Mouse (Mus musculus) intestine, embryonic 15.5 days (tissue): ENCODE measurements around the gene Bcas2. TPM values are rescaled to one million over a fixed set of nuclear protein-coding genes. Genes with fewer than 3 reads are reported as not detected.
"Not testable (repeated sequence)": the region's sequence is repeated elsewhere in the genome, so short reads cannot be mapped to it uniquely, and the experiment has no call there.

Experiments
- ATAC-seq: fragments of 200-750 bp; cut with Nextera tagmentation; 2 replicates; pipeline ENCODE4 v1.8.0; 2017; ENCODE audit warnings: moderate TSS enrichment, moderate library complexity
- H3K27ac ChIP-seq: fragments of 300-500 bp; sonication (generic); 2 replicates; pipeline ENCODE4 v1.5.1; 2015; ENCODE audit warnings: mild to moderate bottlenecking, inconsistent platforms
- H3K27me3 ChIP-seq: fragments of 300-500 bp; sonication (generic); replicated peaks from 2 replicates; pipeline ENCODE4 v1.6.1; 2015; ENCODE audit warnings: inconsistent platforms
- H3K36me3 ChIP-seq: fragments of 300-500 bp; sonication (generic); 2 replicates; pipeline ENCODE4 v1.6.1; 2015; ENCODE audit warnings: inconsistent platforms
- H3K4me1 ChIP-seq: fragments of 300-500 bp; sonication (generic); replicated peaks from 2 replicates; pipeline ENCODE4 v1.6.1; 2015; ENCODE audit warnings: inconsistent platforms
- H3K4me2 ChIP-seq: fragments of 300-500 bp; sonication (generic); replicated peaks from 2 replicates; pipeline ENCODE4 v1.6.1; 2015; ENCODE audit warnings: mild to moderate bottlenecking, inconsistent platforms
- H3K4me3 ChIP-seq: fragments of 300-500 bp; sonication (generic); replicated peaks from 2 replicates; pipeline ENCODE4 v1.5.1; 2015; ENCODE audit warnings: inconsistent platforms
- H3K9ac ChIP-seq: fragments of 300-500 bp; sonication (generic); 2 replicates; pipeline ENCODE4 v1.6.1; 2015; ENCODE audit warnings: inconsistent platforms
- H3K9me3 ChIP-seq: fragments of 300-500 bp; sonication (generic); 2 replicates; pipeline ENCODE4 v1.6.1; 2016; ENCODE audit warnings: inconsistent platforms
- WGBS: fragments of 180-500 bp; shearing (Covaris S2); methylation state at CpG from one replicate; pipeline ENCODE4 v1.1.7; 2015; 5-methylcytosine and 5-hydroxymethylcytosine counted together
- polyA plus RNA-seq: library from polyadenylated mRNA; unstranded; fragments of >200 nt; fragmentation: Nextera tagmentation; extraction: Ambion mirVana; gene quantifications from 2 replicates; pipeline ENCODE4 v1.2.1, GENCODE M21; 2015

Gene Bcas2
- polyA plus RNA-seq, 1 experiment from 2014 or later, result 189 TPM

DNA sequence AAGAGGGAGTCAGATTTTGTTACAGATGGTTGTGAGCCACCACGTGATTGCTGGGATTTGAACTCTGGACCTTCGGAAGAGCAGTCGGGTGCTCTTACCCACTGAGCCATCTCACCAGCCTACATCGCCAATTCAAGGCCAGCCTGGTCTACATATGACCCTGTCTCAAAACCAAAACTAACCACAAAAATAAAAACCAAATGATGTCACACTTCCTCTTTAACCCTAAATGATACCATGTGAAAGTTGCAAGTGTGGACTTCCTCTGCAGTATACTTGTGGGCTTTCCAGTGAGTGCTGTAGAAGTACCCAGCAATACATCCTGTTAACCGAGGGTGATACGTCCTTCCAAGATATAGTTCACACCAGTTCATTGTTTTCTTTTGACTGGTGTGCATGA, 34.9 kb downstream of the Bcas2 start:
- no peak for ATAC-seq
- H3K36me3 ChIP-seq, result no peaks in the 10 kb centered on the region
- H3K9me3 ChIP-seq, result no peaks in the 10 kb centered on the region
- H3K4me3 ChIP-seq, result no peak overlapping the region
- H3K4me2 ChIP-seq, result no peak overlapping the region
- H3K9ac ChIP-seq, result no peak overlapping the region
- H3K27ac ChIP-seq, result no peak overlapping the region
- no peaks in the 10 kb centered on the region for H3K27me3 ChIP-seq
- 89% methylated on average over 6 of the region's 6 CpGs for WGBS
- H3K4me1 ChIP-seq, result no peaks in the 10 kb centered on the region

DNA sequence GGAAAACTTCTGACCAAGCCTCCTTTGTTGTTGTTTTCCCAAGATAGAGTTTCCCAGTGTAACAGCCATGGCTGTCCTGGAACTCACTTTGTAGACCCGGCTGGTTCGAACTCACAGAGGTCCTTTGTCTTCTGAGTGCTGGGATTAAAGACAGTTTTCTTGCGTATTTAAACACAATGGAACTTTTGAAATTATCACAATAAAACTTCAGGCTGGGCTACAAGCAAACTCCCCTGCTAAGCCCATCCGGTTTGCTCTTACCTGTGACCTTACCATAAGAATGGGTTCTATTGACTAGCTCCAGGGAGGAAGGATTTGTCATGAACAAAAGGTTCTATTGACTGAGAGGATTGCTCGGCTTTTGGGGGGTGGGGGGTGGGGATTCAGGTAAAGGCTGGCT, 36.3 kb downstream of the Bcas2 start:
- Histone ChIP-seq H3K9ac (no peak overlapping the region), H3K4me2 (no peak overlapping the region), H3K4me1 (no peaks in the 10 kb centered on the region), H3K36me3 (no peaks in the 10 kb centered on the region), H3K27ac (no peak overlapping the region), H3K27me3 (no peaks in the 10 kb centered on the region), H3K9me3 (no peaks in the 10 kb centered on the region), H3K4me3 (no peak overlapping the region)
- WGBS, result 59% methylated on average over 5 of the region's 5 CpGs
- ATAC-seq, result no peak

DNA sequence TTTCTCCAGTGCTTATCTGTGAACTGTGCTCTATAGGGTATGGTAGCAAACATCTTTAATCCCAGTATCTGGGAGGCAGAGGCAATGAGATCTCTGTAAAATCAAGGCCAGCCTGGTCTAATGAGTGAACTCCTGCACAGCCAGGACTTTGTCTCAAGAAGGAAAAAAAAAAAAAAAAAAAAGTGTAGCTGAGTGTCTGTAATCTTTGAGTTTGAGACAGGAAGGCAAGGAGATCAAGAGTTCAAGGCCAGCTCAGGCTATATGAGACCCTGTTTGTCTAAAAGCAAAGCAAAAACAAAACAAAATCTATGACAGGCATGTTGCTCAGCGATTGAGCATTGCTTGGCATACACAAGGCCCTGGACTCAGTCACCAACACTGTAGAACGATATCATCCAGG, 36.8 kb downstream of the Bcas2 start:
- Histone ChIP-seq H3K27me3 (no peaks in the 10 kb centered on the region), H3K9me3 (no peaks in the 10 kb centered on the region), H3K9ac (no peak overlapping the region), H3K4me3 (no peak overlapping the region), H3K4me1 (no peaks in the 10 kb centered on the region), H3K4me2 (no peak overlapping the region), H3K36me3 (no peaks in the 10 kb centered on the region), H3K27ac (no peak overlapping the region)
- ATAC-seq, result no peak
- 71% methylated on average over 2 of the region's 2 CpGs for WGBS

DNA sequence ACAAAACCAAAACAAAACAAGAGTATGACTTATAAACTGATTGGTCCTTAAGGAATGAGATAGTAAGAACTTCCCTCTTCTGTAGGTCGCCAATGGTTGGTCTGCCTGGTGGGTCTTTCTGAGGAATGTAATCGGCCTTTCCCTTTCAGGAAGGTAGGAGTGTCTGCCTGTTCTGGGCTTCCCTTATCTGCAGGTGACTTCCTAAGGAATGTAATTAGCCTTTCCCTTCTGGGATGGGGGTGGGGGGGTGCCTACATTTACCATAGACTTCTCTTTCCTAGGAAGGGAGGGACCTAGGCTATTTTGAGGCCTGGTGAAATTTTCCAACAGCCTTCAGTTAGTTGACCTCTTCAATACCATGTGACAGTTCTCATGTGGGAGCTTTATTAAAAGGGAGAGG, 39.6 kb downstream of the Bcas2 start:
- Histone ChIP-seq H3K27ac (no peak overlapping the region), H3K27me3 (no peaks in the 10 kb centered on the region), H3K4me3 (no peak overlapping the region), H3K36me3 (no peaks in the 10 kb centered on the region), H3K4me2 (no peak overlapping the region), H3K9me3 (no peaks in the 10 kb centered on the region), H3K9ac (no peak overlapping the region), H3K4me1 (no peaks in the 10 kb centered on the region)
- ATAC-seq, result no peak
- 76% methylated on average over 2 of the region's 2 CpGs for WGBS

DNA sequence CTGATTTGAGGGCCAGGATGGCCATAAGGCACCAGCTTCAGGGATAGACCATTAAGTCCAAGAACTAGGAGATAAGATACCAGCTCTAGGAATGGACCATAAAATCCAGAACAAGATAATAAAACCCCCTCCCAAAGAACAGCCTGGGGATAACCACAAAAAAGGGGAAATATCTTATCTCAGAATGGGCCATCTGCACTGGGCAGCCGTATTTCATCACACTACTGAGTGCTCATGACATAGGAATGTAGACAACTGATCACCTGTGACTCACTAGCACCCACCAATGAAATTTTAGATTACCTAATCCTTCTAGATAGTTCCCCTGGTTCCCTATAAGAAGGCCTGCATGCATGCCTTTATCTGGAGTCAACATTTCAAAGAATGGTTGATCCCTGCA, 40.7 kb downstream of the Bcas2 start:
- Histone ChIP-seq H3K36me3 (no peaks in the 10 kb centered on the region), H3K9ac (no peak overlapping the region), H3K4me2 (no peak overlapping the region), H3K4me3 (no peak overlapping the region), H3K27me3 (no peaks in the 10 kb centered on the region), H3K4me1 (no peaks in the 10 kb centered on the region), H3K9me3 (no peaks in the 10 kb centered on the region), H3K27ac (no peak overlapping the region)
- no peak for ATAC-seq
- 61% methylated on average over 1 of the region's 1 CpGs for WGBS

DNA sequence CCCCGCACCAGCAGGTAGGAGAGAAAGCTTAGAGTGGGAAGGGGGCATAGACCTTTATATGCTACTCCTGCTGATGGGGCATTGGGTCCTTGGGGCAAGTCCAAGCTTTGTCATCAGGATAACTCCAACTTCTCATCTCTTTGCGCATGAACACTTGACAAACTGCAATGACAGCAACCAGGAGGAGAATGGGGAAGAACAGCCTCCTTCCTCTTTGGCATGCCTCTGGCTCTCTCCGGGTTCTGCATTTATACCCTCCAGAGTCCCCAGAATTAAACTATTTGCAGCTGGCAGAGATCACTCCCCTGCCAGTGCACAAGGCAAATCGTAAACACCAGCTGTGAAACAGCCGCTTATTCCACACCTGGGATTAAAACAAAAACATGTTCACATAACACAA, 42.1 kb downstream of the Bcas2 start:
- WGBS, result 58% methylated on average over 5 of the region's 5 CpGs
- Histone ChIP-seq H3K27ac (no peak overlapping the region), H3K4me1 (no peaks in the 10 kb centered on the region), H3K9me3 (no peaks in the 10 kb centered on the region), H3K4me2 (no peak overlapping the region), H3K4me3 (no peak overlapping the region), H3K27me3 (no peaks in the 10 kb centered on the region), H3K9ac (no peak overlapping the region), H3K36me3 (no peaks in the 10 kb centered on the region)
- no peak for ATAC-seq

DNA sequence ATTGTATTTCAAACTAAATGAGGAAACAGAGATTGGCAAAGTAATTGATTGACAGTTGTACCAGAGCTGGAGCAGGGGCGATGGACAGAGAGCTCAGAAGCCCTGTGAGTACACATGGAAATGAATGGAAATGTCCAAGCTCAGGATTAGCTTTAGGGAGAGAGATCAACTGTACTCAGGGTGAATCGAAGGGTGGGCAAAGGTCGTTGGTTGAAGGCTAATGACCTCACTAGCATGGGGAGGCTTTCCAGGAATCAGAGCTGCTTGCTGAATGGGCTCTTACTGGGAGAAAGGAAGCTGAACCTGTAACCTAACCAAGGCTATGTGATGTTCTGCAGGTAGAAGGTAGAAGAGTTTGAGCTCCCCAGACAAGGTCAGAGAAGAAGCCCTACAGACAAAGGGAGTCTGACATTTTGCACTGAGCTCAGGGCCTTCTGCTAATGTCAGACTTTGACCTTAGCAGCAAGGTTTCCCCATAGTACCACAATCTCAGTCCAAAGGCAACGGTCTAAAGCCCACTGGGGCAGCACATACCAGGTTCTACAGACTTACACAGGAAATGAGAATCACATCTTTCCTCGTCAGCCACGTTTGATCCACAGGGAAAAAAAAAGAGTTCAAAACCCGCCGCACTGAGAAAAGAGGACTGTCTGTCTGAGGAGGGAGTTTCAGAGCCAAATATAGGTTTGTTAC, 43.3 kb downstream of the Bcas2 start:
- WGBS, result 80% methylated on average over 8 of the region's 8 CpGs
- Histone ChIP-seq H3K4me1 (no peaks in the 10 kb centered on the region), H3K27ac (no peak overlapping the region), H3K36me3 (no peaks in the 10 kb centered on the region), H3K4me2 (no peak overlapping the region), H3K9me3 (no peaks in the 10 kb centered on the region), H3K9ac (no peak overlapping the region), H3K27me3 (no peaks in the 10 kb centered on the region), H3K4me3 (no peak overlapping the region)
- peak; percentile 55 for ATAC-seq

DNA sequence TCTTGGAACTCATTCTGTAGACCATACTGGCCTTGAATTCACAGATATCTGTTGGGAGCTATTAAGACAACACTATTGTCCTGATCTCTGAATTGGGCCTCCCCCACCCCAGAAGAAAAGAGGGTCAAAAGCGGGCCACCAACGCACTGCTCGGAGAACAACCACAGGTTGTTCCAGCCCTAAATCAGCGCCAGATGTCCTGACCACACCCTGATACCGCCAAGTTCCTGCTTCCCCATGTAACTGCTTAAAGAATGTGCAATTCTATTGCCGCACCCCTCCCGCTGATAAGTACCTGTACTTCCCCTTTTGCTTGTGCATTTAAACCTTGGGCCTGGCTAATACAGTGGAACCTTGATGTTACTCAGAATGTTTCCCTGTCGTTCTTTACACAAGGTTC, 43.9 kb downstream of the Bcas2 start:
- not testable (repeated sequence) for H3K9me3 ChIP-seq, H3K36me3 ChIP-seq, H3K9ac ChIP-seq, H3K27ac ChIP-seq, H3K4me3 ChIP-seq, H3K4me2 ChIP-seq, H3K27me3 ChIP-seq, ATAC-seq, H3K4me1 ChIP-seq
- WGBS, result 87% methylated on average over 8 of the region's 8 CpGs

DNA sequence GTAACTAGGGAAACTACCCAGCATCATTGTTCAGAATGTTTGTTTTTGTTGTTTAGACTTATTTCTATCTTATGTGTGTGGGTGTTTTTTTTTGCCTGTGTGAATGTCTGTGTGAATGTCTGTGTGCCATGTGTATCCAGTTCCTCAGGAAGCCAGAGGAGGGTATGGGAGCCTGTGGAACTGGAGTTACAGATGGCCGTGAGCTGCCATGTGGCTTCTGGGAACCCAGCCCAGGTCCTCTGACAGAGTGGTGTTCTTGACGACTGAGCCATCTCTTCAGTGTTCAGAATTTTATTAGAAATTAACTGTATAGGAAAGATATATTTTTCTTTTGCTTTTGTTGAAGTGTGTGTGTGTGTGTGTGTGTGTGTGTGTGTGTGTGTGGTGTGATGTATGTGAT, 50.0 kb downstream of the Bcas2 start:
- 72% methylated on average over 2 of the region's 2 CpGs for WGBS
- Histone ChIP-seq H3K9ac (no peak overlapping the region), H3K36me3 (no peaks in the 10 kb centered on the region), H3K9me3 (no peaks in the 10 kb centered on the region), H3K27ac (no peak overlapping the region), H3K4me2 (no peak overlapping the region), H3K4me1 (no peaks in the 10 kb centered on the region), H3K27me3 (no peaks in the 10 kb centered on the region), H3K4me3 (no peak overlapping the region)
- no peak for ATAC-seq

DNA sequence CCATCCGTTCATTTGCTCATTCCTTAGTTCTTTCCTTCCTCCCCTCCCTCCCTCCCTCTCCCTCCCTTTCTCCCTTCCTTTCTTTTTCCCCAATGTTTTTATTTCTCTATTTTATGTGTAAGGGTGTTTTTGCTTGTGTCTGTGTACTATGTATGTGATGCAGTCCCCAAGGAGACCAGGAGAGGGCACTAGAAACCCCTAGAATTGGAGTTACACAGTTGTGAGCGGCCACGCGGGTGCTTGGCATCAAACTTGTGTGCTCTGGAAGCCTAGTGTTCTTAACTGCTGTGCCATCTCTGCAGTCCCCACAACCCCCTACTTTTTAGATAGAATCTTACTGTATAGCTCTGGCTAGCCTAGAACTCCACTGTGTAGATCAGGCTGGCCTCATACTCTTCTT, 52.3 kb downstream of the Bcas2 start:
- H3K4me3 ChIP-seq, result no peak overlapping the region
- H3K4me1 ChIP-seq, result no peaks in the 10 kb centered on the region
- no peak overlapping the region for H3K4me2 ChIP-seq
- no peak overlapping the region for H3K9ac ChIP-seq
- ATAC-seq, result no peak
- 61% methylated on average over 4 of the region's 4 CpGs for WGBS
- H3K9me3 ChIP-seq, result no peaks in the 10 kb centered on the region
- H3K27me3 ChIP-seq, result no peaks in the 10 kb centered on the region
- H3K36me3 ChIP-seq, result no peaks in the 10 kb centered on the region
- H3K27ac ChIP-seq, result no peak overlapping the region

DNA sequence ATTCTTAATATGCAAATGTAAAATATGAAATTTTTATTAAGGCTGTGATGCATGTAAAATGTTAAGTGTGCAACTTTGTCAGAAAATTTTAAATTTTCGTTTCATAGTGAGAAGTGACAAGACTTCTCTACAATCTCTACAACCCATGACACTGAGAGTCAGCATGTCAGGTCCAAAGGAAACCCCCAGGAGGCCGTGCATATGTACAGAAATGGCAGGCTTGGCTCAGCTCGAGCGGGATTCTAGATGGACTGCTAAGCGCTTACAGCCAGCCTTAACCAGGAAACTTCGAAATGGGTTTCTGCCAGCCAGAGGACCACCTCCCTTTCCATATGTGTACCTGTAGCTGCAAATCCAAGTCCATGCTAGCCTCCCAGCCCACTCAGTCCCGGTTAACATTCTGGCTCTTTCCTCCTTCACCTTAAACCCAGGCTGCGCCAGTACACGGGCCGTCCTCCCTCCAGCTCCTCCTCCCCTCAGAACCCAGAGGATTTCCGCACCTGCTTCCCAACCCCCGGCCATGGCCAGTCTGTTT, 52.8 kb downstream of the Bcas2 start:
- Histone ChIP-seq H3K4me3 (no peak overlapping the region), H3K4me1 (no peaks in the 10 kb centered on the region), H3K9me3 (no peaks in the 10 kb centered on the region), H3K36me3 (no peaks in the 10 kb centered on the region), H3K4me2 (no peak overlapping the region), H3K9ac (no peak overlapping the region), H3K27ac (no peak overlapping the region), H3K27me3 (no peaks in the 10 kb centered on the region)
- 75% methylated on average over 12 of the region's 12 CpGs for whole genome bisulfite sequencing
- ATAC-seq, result no peak

DNA sequence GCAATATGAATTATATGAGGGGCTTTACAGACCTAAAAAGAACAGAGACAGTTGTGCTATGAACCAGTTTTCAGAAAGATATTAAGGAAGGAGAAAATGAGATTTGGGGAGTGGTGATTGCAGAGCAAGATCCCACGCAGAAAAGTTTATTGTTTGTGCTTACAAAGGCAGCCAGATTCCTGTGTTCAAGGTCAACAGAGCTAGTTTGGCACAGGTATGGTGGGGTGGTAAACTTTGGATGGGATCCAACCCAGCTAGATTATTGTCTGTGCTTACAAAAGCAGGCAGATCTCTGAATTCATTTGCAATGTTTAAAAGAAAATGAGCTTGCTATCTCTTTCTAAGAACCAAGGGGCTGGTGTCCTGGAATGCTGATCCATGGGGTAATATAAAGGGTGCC, 56.3 kb downstream of the Bcas2 start:
- no peaks in the 10 kb centered on the region for H3K36me3 ChIP-seq
- H3K9ac ChIP-seq, result no peak overlapping the region
- H3K27ac ChIP-seq, result no peak overlapping the region
- no peak overlapping the region for H3K4me2 ChIP-seq
- no peaks in the 10 kb centered on the region for H3K9me3 ChIP-seq
- H3K4me3 ChIP-seq, result no peak overlapping the region
- H3K27me3 ChIP-seq, result no peaks in the 10 kb centered on the region
- 89% methylated on average over 1 of the region's 1 CpGs for WGBS
- H3K4me1 ChIP-seq, result no peaks in the 10 kb centered on the region
- ATAC-seq, result no peak
